Mouse (Mus musculus) hematopoietic stem cell, adult 5-6 weeks (primary cell): ENCODE results near the gene Gpr35. TPM values are rescaled to one million over a fixed set of nuclear protein-coding genes. Genes with fewer than 3 reads are reported as not detected.
A peak's percentile ranks its signal among the peaks of the same experiment; 100 is the strongest.
"Not testable (repeated sequence)": the region's sequence is repeated elsewhere in the genome, so short reads cannot be mapped to it uniquely, and the experiment has no call there.

Experiments
- ATAC-seq, 2 experiments: fragments of 125-278 bp in 1 of 2; replicated peaks in 1 of 2; 2 replicates each; pipeline ENCODE4 v1.8.0; 2016 to 2017; ENCODE audit warnings: inconsistent platforms in 2 of 2, mild to moderate bottlenecking in 2 of 2, moderate number of reproducible peaks in 2 of 2, low read depth in 1 of 2, moderate TSS enrichment in 1 of 2; ENCODE audit not compliant: low FRiP score in 2 of 2, poor library complexity in 2 of 2, severe bottlenecking in 2 of 2, insufficient read depth in 1 of 2, low TSS enrichment in 1 of 2
- total RNA-seq: library from RNA; stranded (forward); fragments of 172-1452, 232-1000 nt; gene quantifications from 2 replicates; pipeline ENCODE4 v1.2.3, GENCODE M21; 2017

Gene Gpr35
- total RNA-seq, 1 experiment from 2014 or later = 1.5 TPM

DNA sequence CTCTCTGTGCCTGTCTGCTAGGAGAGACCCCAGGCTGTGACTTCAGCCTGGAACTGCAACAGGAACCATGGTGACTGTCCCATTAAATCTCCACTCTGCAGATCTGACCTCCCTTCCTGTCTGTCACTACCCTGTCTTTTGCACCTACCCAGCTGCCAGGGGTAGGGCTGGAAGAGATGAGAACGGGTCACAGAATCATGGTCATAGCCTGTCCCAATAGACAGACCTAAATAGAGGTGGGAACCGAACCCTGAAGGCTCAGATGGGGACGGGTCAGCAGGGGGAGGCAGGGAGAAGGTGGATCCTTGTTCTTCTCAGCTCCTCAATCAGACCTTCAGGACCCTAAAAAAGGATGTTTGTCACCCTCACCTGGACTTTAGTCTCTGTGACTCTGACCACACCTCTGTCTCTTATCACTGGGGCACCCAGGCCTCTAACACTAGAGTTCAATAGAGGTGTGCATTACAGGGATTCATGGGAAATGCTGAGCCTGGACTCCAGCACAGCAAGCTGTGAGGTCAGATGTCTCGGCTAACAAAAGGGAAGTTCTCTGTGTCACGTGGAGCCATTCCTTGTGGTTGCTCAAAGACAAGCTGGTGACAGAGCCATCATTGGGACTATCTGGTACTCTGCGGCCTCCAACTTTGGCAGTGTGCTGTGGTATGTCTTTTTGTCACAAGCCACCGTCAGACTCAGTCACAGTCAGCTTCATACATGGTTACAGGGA is 30.0 kb upstream of the Gpr35 start:
- ATAC-seq = peak; percentile 46 to 49

DNA sequence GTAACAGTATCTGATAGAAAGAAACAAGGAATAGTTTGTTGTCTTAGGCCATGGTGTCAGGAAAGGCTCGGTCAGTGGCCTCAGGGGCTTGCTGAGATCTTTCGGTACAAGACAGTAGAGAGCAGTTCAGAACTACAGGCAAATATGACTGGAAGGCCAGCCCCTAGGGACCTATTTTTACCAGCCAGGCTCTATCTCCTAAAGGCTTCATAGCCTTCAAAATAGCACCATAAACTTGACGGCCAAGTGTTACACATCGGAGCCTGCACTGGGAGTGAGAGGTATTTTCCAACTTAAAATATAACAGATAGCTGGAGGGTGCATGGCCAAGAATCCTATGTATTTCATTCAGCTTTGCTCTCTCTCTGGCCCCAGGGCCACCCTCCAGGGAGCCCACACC is 29.2 kb upstream of the Gpr35 start:
- ATAC-seq = no peak

DNA sequence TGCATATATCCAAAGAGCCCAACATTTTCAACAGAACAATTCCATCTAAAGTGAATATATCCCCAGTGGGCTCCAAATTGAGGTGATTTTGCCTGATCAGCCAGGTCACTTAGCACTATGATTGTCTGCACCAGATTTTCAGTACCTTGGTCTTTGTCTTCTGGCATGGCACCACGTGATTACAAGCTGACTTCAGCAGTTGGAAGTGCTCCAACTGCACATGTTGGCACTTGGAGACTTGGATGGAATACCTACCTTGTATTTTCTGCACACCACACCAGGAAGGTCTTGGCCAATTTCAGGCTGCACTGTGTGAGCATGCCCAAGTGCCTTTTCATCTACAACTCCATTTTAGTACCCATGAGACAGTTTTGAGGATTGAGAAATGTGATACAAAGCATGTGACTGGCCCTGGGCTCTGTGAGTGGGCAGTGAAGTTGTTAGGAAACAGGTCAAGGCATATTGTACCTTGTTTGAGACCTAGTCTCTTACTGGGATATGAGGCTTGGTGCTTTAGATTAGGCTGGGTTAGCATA is 20.4 kb upstream of the Gpr35 start:
- ATAC-seq = no peak

DNA sequence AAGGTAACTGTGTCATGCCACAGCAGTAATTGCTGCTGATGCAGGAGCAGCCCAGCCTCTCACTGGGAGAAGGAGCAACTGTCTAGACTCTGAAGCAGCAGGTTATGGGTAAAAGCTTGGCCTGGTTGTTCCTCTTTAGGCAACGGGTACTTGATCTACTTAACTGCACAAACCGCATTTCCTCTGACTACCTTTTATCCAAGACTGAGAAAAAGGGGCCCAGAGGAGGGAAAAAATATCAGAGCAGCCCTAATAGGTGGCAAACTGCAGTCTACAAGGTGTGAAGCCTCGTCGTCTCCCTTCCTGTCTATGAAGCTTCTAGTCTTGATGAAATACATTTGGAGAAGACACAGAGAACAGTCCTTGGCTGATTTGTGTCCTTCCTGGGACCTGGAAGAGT is 17.1 kb upstream of the Gpr35 start:
- 0 out of 4 replicates have a peak, but pooled peaks have one; percentile 5 to 19 for ATAC-seq

DNA sequence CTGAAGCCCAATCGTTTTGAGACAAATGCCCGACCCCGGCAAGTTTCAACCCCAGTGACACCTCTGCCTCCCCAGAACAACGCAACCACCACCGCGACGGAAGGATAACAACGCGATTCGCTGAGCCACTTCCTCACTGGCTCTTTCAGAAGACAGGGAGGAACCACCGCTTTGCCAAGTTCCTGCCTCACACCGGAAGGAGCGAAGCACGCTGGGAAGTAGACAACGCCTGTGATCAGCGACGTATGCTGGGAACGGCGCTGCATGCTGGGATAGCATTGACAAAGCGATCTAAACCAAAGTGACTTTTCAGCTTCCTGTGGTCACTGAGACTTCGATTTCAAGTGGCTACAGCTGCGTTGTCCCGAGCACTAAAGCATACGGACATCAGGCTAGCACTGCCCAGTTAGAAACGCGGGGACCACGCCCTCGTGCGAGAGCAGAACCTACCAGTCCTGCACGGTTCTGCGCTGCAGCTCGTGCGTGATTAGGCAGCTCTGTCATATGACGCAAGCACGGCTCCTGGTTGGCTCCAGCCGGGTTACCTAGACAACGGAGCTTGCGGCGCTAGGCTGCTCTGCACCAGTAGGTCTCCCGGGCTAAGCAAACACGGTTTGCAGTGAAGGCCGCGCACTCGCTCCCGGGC is 16.4 kb upstream of the Gpr35 start, which contains the start of gene Capn10:
Gene Capn10 (plus strand): TSS at position 195 of the 646 bp plus-strand sequence.
- ATAC-seq = peak; percentile 96

DNA sequence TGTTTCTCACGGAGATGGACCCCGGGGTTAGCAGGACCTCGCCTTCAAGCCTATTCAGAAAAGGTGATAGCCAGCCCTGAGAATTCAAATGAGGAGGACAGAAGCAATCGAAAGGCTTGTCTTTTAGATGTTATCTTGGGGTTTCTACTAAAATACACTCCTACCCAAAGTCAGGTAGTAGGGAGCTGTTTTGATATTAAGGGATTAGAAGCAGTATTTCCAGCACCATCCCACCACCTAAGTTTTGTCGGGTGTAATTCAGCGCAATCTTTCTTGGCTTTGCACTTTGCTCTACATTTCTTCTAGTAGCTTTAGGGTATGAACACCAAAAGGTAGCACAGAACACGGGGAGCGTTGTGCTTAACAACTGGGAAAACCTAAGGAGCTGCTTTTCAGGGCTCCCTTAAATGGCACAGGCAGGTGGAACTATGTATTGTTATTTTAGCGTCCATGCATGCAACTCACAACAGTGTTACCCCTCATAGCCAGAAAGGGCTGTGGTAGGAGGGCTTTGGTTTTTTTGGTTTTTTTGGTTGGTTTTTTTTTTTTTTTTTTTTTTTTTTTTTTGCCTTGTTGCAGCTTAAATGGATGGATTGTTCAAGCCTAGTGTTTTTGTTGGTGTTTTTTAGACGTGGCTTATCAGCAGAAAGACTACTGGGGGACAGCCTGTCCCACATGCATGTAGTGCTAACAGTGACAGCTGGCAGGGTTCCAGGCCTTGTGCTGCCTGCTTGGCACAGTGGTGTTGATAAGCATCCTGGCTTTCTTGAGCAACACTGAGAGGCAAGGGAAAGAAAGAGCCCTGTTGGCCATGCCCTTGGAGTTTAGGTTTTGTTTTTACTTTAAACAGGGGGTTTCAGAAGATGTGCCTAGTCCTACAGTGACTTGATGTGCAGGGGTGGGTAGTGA is 15.4 kb upstream of the Gpr35 start:
- ATAC-seq = no peak

DNA sequence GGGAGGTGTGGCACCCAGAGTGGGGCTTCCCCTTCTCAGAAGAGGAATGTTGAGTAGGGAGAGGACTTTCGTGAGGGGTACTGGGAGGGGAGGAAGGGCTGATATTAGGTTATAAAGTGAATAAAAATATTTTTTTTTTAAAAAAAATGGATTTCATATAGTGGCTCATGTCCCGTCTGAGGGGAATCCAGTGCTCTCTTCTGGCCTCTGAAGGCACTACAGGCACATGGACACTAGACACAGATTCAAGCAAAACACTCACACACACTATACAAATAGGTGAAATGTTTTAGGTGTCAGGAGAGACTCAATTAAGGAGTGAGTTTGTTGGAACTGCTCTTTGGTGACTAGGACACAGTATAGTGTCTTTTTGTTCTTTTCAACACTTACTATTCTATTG is 14.7 kb upstream of the Gpr35 start:
- ATAC-seq = no peak

DNA sequence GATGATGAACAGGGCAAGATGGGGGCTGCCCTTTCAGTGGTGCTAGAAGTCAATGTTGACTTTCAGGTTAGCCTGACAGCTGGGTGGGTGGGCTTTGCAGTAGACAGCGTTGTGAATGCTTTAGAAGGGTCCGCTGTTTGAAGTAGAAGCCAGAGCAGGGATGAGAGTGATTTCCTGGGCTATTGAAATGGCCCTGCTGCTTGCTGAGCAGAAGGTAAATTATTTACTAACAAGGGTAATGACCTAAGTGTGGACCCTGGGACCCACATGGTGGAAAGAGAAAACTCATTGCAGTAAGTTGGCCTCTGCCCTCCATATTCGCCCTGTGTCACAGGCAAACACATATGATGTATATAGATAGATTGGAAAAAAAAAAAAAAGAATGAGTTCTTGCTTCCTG is 14.2 kb upstream of the Gpr35 start:
- no peak for ATAC-seq

DNA sequence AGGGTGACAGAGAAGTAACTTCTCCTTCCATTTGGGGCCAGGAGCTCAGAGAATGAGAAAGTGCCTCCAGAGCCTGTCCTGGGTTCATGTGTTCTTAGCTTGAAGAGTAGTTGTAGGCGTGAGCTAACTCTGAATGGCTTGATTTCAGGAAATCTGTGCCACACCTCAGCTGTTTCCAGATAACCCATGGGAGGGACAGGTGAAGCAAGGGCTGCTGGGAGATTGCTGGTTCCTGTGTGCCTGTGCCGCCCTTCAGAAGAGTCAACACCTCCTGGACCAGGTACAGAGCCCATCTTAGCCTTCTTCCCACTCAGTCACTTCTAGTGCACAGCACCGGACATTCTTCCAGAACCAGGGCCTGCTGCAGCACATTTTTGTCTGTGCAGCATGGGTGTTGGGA is 12.9 kb upstream of the Gpr35 start:
- no peak for ATAC-seq

DNA sequence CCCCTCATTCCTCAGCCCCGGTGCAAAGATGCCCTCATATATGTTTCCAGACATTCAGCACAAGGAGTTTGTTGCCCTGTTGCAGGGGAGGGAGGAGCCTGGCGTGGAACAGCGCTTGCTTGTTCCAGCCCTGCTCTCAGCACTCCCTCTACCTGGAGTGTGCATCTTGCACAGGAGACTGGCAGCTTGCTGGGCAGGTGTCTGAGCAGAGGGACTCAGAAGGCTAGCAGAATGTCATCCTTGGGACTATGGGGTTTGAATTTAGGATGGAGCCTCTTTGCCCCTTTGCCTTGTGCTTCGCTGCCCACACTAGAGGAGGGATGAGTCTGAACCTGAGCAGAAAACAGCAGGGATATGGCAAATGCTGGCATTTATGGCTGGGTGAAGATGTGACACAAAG is 10.9 kb upstream of the Gpr35 start:
- ATAC-seq = no peak

DNA sequence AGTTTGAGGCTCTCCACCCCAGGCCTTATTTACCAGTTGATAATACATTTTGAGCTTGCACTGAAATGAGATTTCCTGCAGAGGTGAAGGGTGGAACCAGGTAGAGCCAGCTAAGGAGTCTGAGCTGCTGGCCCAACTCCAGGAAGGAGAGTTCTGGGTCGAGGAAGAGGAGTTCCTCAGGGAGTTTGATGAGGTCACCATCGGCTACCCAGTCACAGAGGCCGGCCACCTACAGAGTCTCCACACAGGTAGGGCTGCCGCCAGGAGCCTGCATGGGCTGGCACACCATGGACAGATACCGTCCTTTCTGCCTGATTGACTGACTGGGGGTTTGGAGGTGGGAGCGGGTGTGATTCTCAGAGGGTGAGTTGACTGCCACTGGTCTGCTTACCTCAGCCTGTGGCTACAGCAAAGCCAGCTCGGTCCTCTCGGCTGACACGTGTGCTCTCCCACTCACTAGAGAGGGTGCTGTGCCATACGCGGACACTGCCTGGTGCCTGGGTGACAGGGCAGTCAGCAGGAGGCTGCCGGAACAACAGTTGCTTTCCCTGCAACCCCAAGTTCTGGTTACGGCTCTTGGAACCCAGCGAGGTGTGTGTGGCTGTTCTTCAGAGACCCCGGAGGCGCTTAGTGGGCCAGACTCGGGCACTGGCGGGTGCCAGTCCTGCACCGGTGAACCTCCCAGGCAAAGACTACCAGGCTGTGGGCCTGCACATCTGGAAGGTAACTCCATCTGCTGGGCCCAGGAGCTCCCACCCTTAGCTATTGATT is 7.3 kb upstream of the Gpr35 start:
- ATAC-seq = no peak

DNA sequence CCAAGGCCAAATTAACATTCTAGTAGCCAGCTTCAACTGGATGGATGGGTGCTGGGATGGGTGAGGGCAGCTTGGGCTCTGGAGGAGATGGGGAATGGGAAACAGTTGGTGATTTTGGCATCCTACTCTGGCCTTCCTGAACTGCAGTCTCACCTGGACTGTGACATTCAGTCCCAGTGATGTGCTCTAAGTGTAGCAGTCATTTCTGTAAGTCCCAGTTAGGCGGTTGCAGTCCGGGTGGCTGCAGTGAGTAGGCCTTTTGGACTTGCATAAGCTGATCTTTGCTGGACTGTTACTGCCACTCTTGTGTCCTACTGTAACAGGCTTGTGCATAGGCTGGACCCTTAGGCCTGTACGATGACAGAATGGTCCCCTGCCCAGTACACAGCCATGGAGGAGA is 2.7 kb upstream of the Gpr35 start:
- ATAC-seq = no peak

DNA sequence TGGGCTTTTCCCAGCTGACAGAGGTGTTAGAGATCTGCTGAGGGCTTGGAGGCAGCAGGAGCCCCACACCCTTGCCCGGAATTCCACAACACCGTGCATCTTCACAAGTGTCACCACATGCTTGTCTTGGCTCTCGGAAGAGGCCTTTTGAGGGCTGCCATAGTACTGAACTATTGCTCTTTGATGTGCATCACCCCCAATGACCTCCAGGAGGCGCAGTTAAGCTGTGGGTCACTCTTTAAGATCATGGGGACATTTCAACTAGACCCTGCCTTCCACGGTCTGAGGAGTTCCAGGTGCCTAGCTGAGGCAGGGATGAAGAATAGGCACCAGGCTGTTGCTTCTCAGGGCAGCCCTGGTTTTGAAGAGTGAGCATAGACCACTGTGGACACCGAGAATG is 1.2 kb upstream of the Gpr35 start:
- no peak for ATAC-seq

DNA sequence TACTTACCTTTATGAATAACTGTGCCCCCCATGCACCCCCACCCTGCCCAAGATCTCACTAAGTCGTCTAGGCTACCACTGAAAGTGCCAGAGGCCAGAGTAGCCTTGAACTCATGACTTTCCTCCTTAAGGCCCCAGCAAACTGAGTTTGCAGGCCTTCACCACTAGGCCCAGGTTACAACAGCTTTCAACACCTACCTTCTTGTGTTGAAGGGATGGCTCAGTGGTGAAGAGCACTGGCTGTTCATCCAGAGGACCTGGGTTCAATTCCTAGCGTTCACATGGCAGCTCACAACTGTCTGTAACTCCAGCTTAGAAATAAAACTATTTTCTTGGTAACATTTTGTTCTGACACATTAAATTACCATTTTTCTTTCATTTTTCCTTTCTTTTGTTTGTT is 3.0 kb downstream of the Gpr35 start:
- no peak for ATAC-seq

DNA sequence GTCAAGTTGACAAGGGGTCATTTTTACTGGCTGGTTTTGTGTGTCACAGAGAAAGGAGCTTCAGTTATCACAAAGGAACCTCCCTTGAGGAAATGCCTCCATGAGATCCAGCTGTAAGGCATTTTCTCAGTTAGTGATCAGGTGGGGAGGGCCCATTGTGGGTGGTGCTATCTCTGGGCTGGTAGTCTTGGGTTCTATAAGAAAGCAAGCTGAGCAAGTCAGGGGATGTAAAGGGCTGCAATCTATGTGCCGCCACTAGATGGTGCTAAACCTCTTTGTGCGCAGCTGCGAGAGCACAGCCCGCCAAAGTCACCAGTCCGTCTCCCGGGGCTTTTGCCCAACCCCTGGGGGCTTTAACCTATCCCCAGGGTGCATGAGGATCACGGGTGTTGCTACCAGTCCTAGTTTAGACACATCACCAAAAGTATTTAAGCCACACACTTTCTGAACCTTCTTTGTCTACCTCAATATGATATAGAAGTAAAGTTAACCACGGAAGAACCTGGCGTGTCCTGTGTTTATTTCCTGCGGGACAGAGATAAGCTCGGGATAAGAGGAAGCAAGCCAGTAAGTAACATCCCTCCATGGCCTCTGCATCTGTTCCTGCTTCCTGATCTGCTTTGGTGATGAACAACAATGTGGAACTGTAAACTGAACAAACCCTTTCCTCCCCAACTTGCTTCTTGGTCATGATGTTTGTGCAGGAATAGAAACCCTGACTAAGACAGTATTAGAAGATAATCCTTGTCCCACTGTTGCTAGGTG is 6.1 kb downstream of the Gpr35 start:
- ATAC-seq = not testable (repeated sequence)

DNA sequence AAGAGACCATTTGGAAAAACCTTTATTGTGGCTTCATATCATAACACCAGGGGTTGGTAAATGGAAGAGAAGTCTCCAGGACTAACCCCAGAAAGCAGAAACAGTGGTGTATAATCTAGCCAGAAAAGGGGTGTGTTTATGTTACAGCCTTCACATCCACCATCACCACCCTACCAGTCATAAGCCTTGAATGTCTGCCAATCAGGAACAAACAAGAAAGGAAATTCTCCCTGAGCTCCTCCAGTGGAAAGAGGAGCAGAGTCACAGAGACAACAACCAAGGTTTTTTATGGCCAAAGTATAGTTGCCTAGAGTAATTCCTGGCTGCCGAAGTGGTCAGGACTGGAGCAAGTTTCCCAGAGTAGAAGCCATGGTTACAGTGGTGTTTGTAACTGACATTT is 8.3 kb downstream of the Gpr35 start:
- no peak for ATAC-seq
